Mouse (Mus musculus): ENCODE measurements around the gene Nckap5.
A peak's percentile ranks its signal among the peaks of the same experiment; 100 is the strongest.

Gene Nckap5

DNA sequence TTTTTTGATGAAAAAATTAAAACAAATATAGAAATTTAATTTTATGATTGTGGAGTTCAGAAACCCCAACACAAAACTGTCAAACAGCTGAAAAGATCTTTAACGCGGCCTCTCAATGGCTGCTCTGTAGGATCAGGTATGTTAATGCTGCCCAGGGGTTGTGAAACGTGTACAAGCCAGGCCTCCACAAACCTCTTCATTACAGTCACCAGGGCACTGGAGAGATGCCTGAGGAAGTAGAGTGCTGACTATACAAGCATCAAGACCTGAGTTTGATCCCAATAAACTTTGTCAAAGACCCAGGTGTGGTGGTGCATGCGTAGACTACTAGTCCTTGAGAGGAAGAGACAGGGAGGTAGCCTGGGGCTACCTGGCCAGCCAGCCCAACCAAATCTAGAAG, 222.0 kb downstream of the Nckap5 start:
- no peak for DNase-seq

DNA sequence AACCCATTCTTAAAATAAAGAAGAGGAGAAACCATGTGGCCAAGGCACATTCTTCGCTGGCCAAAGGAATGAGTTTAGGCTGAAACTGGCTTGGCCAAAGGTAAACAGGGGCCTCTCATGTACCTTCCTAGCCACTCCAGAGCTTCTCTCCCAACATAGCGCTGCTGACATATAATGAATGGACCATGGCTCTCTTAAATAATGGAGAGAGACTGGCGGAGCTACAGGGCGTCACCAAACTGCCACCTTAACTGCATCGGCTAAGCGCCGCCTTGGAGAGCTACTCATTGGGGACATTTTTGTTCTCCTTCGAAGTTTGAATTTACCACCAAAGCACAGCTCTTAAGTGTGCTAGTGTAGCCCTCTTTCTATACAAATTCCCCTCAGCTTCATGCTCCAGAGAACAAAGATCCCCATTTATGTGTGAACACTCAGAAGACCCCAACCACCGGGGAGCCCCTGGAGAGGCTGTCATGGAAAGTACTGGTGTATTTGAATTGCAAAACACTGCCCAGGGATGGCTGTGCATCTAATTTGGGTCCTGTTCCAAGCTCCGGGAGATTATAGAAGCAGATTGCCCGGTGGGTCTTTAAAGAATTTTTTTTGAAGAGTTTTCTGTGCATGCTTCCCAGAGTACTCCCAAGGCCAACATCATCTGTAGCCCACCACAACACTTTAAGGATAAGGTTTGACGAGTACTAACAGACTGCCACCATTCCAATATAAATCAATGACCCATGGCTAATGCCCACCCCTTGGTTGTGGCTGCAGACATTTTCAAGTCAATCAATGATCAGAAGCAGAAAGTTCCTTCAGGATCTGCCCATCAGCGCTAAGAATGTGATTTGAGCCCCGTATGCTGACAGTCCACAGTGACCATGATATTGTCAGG, 224.2 kb downstream of the Nckap5 start:
- no peak for DNase-seq

DNA sequence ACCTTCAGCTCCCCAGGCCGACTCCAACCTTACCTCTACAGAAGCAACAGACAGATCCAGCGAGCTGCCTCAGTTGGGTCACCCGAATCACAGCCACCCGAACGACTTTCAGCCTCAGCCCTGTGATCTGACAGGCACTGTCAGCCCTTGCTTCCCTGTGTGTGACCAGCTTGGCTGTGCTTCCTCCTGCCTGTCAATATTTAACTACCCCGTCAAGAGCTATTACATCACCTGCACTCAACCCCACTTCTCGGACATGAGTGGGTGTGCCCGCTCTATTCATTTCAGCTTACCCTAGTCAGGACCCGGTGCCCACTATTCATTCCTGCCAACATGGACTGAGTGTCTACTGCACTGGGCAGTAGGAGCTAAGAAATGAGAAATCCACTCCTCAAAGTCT, 226.0 kb downstream of the Nckap5 start:
- no peak for DNase-seq

DNA sequence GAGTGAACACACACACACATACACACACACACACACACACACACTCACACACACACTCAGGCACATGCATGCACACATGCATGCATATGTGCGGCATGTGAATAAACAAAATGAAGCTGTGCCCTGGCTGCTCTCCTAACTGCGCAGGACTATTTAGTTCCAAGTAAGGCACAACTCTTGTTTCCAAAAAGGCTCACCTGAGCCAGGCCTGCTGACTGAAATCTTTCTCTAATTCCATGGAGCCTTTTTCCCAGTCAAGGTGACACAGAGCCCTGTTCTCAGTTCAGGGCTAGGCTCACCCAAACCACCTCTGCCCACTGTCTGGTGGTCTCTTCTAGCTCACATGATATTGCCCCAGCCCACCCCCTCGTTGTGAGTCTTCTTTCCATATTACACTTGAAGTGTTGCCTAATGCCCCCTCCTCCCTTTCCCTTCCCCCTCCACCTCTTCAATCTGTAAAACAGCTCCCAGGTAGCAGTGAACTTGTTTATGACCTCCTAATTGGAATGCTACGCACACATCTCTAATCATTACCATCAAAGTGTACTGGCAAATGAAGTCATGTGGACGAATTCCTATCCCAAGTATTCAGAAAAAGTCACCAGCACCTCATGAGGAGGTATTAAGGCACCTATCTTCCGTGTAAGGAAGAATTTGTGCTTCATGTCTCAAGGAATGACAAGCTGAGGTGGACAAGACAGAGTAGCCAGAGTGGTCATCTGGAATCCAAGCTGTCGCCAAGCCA, 226.7 kb downstream of the Nckap5 start:
- DNase-seq: no peak

DNA sequence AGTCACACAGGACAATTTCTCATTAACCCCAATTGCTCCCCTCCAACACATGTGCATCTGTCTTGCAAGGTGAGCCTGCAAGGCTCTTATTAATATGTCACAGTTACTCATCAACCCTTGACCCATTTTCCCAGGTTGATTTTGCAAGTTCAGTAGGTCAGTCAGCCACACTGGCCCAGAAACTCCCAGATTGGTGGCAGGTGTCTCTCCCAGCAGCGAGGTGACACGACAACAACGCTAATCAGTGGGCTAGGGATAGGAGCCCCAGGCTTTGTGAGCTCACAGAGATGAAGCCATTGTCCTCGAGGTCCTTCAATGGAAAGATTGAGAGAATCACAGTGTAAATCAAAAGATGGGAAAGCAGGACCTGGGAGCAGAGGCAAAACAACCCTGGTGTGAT, 230.0 kb downstream of the Nckap5 start:
- DNase-seq: no peak

DNA sequence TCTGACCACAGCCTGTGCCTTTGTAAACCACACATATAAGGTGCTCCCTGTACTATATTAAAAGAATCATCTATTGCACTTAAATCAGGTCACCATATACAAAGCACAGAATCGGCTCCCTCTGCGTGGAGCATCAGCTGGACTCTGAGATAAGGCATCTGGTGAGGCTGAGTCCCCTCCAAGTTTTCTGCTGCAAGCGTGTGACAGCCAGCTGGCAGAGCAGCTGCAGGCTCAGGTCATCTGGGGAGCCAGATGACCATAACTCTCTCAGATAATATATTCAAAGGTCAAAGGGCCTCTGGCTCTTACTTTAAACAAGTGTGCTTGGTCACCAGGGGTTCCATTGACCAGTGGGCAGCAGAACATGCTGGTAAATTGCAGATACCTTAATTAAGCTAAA, 233.2 kb downstream of the Nckap5 start:
- DNase-seq: no peak

DNA sequence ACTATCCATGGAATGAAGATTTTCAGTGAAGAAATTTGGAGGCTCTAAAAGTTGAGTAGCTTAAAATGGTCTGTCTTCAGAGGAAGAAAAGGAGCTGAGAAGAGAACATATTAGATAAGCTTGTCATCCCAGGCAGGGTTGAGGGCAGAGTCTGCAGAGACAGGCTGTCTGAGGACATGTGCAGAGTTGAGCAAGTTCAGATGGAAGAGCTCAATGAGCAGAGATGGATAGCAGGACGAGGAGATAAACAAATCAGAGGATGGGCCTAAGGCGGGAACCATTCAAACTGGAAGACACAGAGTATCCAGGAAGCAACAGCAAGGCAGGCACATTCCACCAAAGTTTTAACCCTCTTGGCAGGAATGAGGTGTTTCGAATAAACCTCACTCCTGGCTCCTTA, 235.8 kb downstream of the Nckap5 start:
- DNase-seq: no peak

DNA sequence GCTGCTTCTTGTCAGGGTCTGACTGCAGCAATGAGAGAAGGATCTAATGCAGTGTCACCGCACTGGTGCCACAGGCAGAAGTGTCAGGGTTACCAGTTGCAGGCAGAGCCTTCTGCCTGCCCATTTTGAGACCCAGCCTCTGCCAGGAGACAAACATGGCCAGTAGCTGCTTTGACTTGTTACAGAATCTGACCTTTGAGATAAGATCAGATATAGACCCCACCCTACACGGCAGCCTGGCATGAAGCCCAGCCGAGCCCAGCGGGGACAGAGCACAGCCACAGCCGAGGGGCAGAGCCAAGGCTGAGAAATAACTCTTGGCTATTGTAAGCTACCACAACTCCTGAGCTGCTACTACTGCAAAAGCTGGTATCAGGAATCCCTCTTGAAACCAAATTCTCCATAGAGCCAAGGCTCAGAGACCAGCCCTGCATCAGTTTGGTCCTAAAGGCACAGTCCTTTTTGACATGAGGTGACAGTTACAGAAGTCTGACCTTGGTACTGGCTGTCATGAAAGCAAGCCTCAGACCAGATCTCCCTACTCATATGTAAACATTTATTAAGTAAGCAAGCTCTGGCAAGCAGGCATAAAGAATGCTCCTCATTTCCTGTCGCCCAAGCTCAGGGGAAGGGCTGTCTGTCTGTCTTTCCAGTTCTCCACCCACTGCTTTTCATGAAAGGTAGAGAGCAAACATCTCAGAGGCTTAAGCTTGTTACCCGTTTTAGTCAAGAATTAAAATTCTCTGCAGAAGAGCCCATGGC, 237.4 kb downstream of the Nckap5 start:
- DNase-seq: no peak

DNA sequence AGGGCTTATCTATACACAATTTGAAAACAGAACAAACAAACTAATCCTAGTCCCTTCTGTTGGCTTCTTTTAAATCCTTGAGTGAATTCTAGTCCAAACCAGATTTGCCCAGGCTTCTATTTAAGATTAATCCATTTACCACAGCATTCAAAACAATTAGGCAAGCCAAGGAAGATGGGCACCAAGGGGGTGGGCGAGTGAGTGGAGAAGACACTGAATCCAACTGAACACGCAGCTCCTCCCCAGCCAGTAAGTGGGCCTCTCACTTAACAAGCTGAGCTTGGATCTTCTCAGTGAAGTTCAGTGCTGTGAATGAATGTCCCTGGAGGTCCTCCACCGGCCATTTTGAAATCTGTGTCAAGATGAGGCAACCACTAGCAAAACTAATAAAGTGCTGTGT, 239.7 kb downstream of the Nckap5 start:
- DNase-seq: no peak

DNA sequence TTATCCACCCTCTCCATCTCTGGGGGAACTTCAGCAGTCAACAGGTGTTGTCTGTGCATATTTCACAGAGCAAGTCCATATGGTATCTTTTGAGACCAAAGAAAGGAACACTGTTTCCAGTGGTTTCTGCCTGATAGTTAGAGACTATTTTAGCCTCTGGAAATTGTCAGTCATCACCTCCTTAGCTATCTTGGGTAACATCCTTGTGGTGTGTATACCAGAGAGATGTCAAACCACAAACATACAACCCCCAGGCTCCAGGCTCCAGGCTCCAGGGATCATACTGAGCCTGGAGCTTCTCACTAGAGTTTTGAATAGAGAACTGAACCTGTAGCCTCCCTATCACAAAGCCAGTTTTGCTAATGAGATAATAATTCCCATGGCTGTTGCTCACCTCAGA, 252.4 kb downstream of the Nckap5 start:
- DNase-seq: no peak

DNA sequence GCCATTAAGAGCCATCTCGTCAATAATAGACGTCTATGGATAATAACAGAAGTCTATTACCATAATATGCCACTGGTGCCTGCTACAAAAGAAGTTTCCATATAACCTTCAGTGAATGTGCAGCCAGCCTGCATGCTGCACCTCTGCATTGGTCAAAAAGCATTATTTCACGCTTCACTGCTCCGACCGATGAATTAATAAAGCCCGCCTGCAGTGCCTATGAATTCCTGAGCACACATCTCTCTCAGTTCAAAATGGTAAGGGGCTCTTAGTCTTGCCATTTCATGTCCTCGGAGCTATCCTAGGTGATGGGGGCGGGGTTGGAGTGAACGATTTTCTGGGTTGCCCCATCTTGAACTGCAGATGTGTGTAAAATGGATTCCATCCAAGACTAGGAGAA, 256.3 kb downstream of the Nckap5 start:
- no peak for DNase-seq

DNA sequence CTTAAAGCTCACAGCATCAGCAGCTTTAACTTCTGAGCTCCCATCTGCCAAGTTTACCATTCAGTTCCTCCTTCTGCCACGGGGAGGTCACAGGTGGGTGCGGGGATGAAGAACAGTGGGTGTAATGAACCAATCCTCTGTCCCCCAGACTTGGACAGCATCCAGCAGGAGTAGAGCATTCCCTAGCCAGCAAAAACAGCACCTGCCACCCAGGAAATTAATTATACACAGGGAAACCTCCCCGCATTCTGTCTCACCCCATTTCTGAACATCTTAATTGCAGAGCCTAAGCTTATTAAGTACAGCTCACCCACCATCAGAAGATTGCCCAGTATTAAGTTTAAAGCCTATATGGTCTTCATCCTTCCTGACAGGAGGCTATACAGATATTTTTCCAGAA, 256.9 kb downstream of the Nckap5 start:
- no peak for DNase-seq

DNA sequence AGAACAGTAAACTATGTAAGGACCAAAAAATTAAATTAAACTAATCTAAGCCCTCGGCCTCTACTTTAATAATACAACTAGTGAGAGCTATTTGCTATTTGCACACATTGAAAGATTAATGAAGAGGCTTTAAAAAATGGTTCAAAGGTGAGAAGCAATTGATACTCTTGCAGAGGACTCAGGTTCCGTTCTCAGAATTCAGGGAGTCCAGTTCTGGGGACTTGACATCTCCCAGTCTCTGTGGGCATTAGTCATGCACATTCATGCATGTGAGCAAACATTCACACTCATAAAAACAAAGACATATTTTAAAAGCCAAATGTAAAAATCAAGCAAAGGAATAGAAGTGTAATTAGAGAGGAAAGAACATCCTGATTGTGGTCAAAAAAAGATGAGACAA, 257.5 kb downstream of the Nckap5 start:
- no peak for DNase-seq

DNA sequence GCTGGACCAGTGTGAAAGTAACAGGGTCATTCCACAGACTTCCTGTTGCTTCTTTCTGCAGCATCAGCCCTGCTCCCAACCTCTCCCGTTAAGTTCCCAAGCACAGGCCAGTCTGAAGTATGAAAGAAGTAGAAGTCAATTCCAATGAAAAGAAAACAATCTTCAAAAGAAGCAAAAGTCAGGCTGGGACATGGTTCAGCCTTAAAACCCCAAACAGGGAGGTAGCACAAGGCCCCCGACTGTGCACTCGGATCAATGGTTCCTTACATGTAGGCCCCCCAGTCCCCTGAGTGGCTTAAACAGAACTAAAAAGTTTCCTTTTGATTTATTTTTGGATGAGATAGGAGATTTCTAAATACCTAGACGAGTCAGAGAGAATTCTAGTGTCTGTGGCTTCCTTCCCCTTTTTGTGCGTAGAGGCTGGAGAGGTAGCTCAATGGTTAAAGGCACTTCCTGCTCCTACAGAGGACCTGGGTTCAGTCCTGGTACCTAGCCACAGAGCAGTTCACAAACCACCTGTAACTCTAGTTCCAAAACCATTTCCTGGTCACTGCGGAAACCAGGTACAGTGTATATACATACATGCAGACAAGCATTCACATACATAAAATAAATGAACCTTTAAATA, 260.9 kb downstream of the Nckap5 start:
- no peak for DNase-seq

DNA sequence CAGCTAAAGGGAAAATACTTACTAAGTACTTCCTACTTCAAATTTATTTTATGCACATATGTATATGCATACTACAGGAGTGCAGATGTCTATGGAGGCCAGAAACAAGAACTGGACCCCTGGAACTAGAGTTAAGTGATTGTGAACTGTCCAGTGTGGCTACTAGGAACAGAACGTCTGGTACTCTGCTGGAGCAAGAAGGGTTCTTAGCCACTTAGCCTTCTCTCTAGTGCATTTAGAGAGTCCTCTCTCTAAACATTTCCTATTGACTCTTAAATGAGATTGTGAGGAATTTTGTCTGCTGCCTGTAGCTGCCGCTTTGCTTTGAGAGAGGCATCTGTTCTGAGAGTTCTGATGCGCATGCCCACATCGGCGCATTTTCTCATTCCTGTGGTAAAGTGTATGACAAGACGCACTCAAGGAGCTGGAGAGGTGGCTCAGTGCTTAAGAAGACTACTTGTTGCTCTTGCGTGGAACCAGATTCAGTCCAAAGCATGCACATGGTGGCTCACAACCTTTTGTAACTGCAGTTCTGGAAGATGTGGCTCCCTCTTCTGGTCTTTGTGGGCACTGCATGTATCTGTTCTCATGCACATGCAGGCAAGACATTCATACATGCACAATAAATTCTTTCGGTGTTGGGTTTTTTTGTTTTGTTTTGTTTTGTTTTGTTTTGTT, 261.9 kb downstream of the Nckap5 start:
- DNase-seq: peak; percentile 3

DNA sequence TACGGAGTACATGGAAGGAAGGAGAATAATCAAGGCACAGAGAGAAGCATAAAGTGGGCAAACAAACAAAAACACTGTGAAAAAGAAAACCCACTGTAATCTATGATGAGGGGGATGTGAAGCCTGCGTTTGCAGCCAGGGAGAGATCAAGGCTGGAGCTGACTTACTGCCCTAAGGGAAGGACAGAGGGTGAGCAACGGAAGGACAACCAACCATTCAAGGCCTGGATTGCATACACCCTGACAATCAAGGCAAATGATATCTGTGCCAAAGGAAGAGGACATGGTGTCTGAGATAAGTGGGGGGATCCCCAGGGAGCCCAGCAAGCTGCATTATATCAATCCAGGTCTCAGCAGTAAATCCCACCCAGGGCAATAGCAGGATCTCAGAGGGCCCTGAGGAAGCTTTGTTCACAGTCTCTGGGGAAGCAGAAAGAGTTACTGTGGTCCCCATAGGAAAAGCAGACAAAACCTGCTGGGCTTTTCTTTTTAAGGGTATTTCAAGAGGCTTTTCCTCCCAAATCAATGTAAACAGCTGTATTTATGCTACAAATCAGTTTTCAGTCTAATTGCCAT, 265.4 kb downstream of the Nckap5 start:
- DNase-seq: no peak

DNA sequence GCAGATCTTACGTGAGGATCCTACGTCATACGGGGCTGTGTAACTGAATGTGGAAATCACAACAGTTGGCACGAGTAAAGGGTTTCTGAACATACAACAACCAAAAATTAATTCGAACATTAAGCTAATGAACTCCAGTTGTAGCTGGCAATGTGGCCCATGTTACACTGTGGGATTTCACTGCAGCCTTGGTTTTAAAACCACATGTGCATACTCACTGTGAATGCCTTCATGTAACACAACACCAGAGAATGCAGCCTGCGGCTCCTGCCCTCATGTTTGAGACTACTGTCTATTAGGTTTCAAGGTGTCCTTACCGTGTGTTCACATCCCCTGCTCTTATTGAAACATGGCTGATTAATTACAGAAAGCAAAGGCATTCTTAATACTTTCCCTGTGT, 269.7 kb downstream of the Nckap5 start:
- no peak for DNase-seq

DNA sequence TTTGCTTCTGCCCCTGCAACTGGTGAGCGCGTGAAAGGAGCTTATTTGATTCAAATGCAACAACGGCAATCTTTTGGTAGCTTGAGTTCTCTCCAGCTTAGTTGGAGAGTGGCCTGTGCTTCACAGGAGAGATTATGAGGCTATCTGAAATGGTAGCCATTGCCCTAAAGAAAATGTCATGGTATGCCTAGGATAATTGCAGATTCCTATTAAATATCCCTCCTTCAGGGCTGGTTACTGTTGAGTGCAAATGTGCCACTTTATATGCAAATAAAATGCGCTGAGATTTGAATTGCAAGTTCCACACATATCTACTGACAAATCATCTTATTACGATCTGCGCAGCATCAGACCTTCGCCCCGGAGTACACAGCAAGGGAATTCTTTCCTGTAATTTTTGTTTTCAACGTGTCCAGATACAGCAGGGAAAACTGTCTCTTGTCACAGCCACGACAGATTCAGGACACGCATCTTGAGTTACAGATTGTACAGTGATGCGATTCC, 272.8 kb downstream of the Nckap5 start:
- no peak for DNase-seq

DNA sequence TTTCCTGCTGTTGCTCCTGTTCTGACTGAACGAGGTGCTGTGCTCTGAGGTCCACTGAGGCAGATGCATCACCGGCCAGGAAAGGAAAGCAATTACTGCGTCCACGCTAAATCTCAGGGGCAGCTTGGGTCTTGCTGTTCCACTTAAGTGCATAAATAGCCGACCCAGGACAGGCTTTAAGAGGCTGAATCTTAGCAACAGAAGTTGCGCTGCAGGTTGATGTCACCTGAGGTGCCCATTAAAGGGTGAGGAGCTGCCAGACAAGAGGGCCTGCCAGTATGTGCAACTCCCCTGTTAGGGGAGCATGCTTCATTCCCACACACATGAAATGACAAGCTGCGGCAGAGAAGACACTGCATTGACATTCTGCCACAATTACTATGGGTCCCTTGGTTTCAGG, 282.6 kb downstream of the Nckap5 start:
- DNase-seq: no peak

DNA sequence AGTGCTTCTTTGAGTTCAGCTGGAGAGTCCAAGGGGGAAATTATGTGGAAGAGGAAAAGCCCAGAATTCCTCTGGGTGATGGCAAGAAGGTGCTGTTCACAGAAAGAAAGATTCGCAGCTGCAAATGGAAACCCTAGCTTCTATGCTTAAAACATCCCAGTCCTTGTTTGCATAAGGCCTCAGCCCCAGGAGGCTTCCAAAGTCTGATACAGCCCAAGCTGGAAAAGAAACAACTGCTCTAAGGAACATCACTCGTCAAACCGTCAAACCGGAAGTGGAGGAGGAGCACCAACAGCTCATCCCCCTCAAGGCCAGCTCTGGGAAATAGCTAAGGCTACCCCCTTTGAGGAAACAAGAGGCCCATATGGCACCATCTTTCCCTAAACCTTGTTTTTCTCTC, 286.1 kb downstream of the Nckap5 start:
- DNase-seq: no peak

DNA sequence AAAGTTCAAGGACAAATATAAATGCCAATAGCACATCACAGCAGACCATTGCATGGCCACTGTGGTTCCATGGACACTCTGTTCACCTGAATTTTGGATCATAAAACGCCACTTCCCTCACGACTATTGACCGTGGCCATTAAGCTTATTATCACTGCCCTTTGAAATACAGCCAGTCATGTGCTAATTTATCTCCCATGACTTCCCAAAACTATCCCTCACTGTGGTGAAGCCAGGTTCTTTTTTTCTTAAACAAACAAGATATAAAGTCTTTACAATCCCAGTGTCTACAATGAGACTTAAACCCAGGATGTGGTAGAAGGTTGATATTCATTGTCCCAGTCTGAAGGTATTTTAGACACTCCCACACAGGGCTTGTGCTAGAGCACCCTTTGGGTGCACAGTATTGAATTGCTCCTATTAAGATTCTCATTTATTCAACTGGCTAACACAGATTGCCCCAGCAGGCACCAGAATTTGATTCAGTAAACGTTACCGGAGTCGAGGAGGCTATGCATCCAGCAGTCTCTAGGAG, 293.3 kb downstream of the Nckap5 start:
- DNase-seq: no peak

DNA sequence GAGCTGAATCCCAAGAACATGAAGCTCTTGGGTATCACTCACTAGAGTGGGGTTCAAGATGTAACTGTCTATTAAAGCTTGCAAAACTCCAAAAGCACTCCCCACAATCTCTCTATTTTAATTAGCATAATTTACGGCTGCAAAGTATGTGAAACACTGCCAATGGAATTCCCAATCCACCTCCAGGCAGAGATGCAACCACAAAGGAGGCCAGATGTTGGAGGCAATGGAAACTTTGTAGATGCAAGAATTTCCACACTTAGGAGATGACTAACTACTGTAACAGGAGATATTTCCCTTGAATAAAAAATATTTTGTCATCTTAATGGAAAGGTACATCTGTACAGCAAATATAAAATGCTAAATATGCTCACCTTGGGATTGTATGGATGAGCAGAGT, 295.1 kb downstream of the Nckap5 start:
- DNase-seq: no peak

Data from cerebellum, adult 9-10 months (tissue).